In genomic region chr17:35707929-35708328, GRCm38 (mm10) we compare ENCODE assay signal across 12 mouse cellular contexts. TPM values are rescaled to one million over a fixed set of nuclear protein-coding genes. Genes with fewer than 3 reads are reported as not detected.
A peak's percentile ranks its signal among the peaks of the same experiment; 100 is the strongest.
DNase-seq lines count a peak whose midpoint lies in the region; ATAC-seq and TF ChIP-seq lines count a peak whose summit lies in the region.
"Had no signal": no experiment of that assay in that cellular context is flagged by ENCODE, and none has a peak within 500 bp of the region (broad histone marks: within the 10 kb centered on the region; RNA-seq: fewer than 3 reads in every experiment).

No protein-coding gene starts in this region.

- 65% methylated on average over 7 of the region's 7 CpGs for WGBS in kidney, embryonic 16.5 days
- WGBS in large intestine, adult 2 months, result 19% methylated on average over 7 of the region's 7 CpGs
- WGBS in forebrain, embryonic 14.5 days, result 51% methylated on average over 7 of the region's 7 CpGs

- peak; percentile 46 for DNase-seq in kidney, adult 18-20 months
- DNase-seq in CH12.LX (ENCODE audit: extremely low read depth), result peak; percentile 19
- peak; percentile 54 to 59 for DNase-seq in adrenal gland, postnatal 36 days
- peak; percentile 56 for DNase-seq in large intestine, adult 2 months (ENCODE audit: low read depth, low spot score)
- no peak for DNase-seq in forebrain, embryonic 14.5 days (ENCODE audit: low spot score)
- no peak for DNase-seq in cerebellum, adult 9-11 months
- DNase-seq in retina, embryonic 14.5 days (ENCODE audit: low spot score), result no peak
- DNase-seq: cerebellum, postnatal 10 days had no signal

- TF ChIP-seq CTCF in CH12.LX (conservative IDR thresholded peaks at IDR 0.05 in 1 of 2, IDR thresholded peaks at IDR 0.05 in 1 of 2; ENCODE audit: low read depth in 2 of 2, low read length in 2 of 2), result no peak

- no peaks in the 10 kb centered on the region for H3K79me2 ChIP-seq in CH12.LX (replicated peaks; ENCODE audit: control insufficient read depth, extremely low read depth, insufficient read depth, poor library complexity, severe bottlenecking)

- H3K4me2 ChIP-seq in kidney, embryonic 16.5 days (replicated peaks; ENCODE audit: low read depth, low read length), result no peak overlapping the region
- no peak overlapping the region for H3K4me2 ChIP-seq in CH12.LX (ENCODE audit: insufficient read depth, low read depth, poor library complexity, severe bottlenecking)
- H3K4me2 ChIP-seq in forebrain, embryonic 14.5 days (ENCODE audit: low read length), result no peak overlapping the region
- H3K4me2 ChIP-seq: liver, embryonic 15.5 days had no signal

- ATAC-seq in kidney, embryonic 16.5 days (ENCODE audit: low FRiP score, low TSS enrichment), result no peak
- ATAC-seq in forebrain, embryonic 14.5 days, result no peak
- ATAC-seq: intestine, embryonic 16.5 days had no signal

- no peaks in the 10 kb centered on the region for H3K9me3 ChIP-seq in kidney, embryonic 16.5 days (ENCODE audit: low read length)
- no peaks in the 10 kb centered on the region for H3K9me3 ChIP-seq in CH12.LX (replicated peaks; ENCODE audit: low read length)
- no peaks in the 10 kb centered on the region for H3K9me3 ChIP-seq in forebrain, embryonic 14.5 days (replicated peaks; ENCODE audit: control insufficient read depth, low read length)
- H3K9me3 ChIP-seq: liver, embryonic 15.5 days; megakaryocyte, embryonic 14.5 days had no signal

- TF ChIP-seq RAD21 in CH12.LX (IDR thresholded peaks at IDR 0.05; ENCODE audit: low read depth, low read length), result no peak

- peaks cover 47% of the 10 kb centered on the region for H3K4me1 ChIP-seq in kidney, embryonic 16.5 days (ENCODE audit: insufficient read depth, low read length)
- peaks cover 3 to 21% of the 10 kb centered on the region in 2 experiments; a peak in 2 of 4 replicates for H3K4me1 ChIP-seq in CH12.LX (ENCODE audit: control insufficient read depth in 1 of 2, insufficient read depth in 2 of 2)
- peaks cover 16% of the 10 kb centered on the region for H3K4me1 ChIP-seq in forebrain, embryonic 14.5 days (ENCODE audit: control insufficient read depth, insufficient read depth, low read length)

- in situ Hi-C loops in CH12.LX (cut with MboI; ENCODE audit: low pct_ligation_motif_present, low pct_unique_long_range_greater_than_20kb, low sequenced_read_pairs), result no loop called here

- H3K27me3 ChIP-seq in kidney, embryonic 16.5 days (ENCODE audit: insufficient read depth, low read length), result no peaks in the 10 kb centered on the region
- H3K27me3 ChIP-seq in CH12.LX (replicated peaks), result peaks cover 31% of the 10 kb centered on the region
- H3K27me3 ChIP-seq in forebrain, embryonic 14.5 days (replicated peaks; ENCODE audit: control insufficient read depth, insufficient read depth, low read length), result no peaks in the 10 kb centered on the region

- H3K36me3 ChIP-seq in kidney, embryonic 16.5 days (ENCODE audit: insufficient read depth, low read length), result no peaks in the 10 kb centered on the region
- no peaks in the 10 kb centered on the region for H3K36me3 ChIP-seq in CH12.LX (replicated peaks in 1 of 2; ENCODE audit: control insufficient read depth in 1 of 2, insufficient read depth in 1 of 2, low read length in 1 of 2)
- no peaks in the 10 kb centered on the region for H3K36me3 ChIP-seq in forebrain, embryonic 14.5 days (ENCODE audit: control insufficient read depth, insufficient read depth, low read length)
- H3K36me3 ChIP-seq: liver, embryonic 15.5 days had no signal

- no peak overlapping the region for H3K27ac ChIP-seq in kidney, embryonic 16.5 days (ENCODE audit: low read length)
- no peak overlapping the region for H3K27ac ChIP-seq in CH12.LX (ENCODE audit: insufficient read depth, low read depth)
- no peak overlapping the region for H3K27ac ChIP-seq in forebrain, embryonic 14.5 days (ENCODE audit: low read depth, low read length)

- no peak overlapping the region for H3K9ac ChIP-seq in kidney, embryonic 16.5 days (replicated peaks; ENCODE audit: low read length)
- H3K9ac ChIP-seq in CH12.LX (ENCODE audit: insufficient read depth, low read depth), result no peak overlapping the region
- H3K9ac ChIP-seq in forebrain, embryonic 14.5 days (ENCODE audit: low read length), result no peak overlapping the region
- H3K9ac ChIP-seq: liver, embryonic 15.5 days had no signal

- H3K4me3 ChIP-seq in kidney, embryonic 16.5 days (ENCODE audit: low read length), result no peak overlapping the region
- H3K4me3 ChIP-seq in CH12.LX (replicated peaks in 1 of 3; ENCODE audit: low read depth in 2 of 3, low read length in 2 of 3, poor library complexity in 1 of 3), result no peak overlapping the region
- H3K4me3 ChIP-seq in forebrain, embryonic 14.5 days (ENCODE audit: low read depth, low read length), result no peak overlapping the region
- H3K4me3 ChIP-seq: liver, embryonic 15.5 days; megakaryocyte, embryonic 14.5 days had no signal

- dilution Hi-C loops in CH12.LX (cut with MboI; ENCODE audit: extremely low pct_ligation_motif_present, extremely low pct_unique_long_range_greater_than_20kb, low sequenced_read_pairs), result no loop called here

- no peak for TF ChIP-seq POLR2A in CH12.LX (IDR thresholded peaks at IDR 0.05; ENCODE audit: low read depth, low read length)

- TF ChIP-seq EP300 in CH12.LX (IDR thresholded peaks at IDR 0.05; ENCODE audit: low read length), result 0 out of 2 replicates have a peak, but pooled peaks have one; percentile 12

TF ChIP-seq in CH12.LX, 34 proteins besides CTCF, POLR2A, EP300 and RAD21:
- TF ChIP-seq IRF4 (IDR thresholded peaks at IDR 0.05; ENCODE audit: low read depth, low read length), result 0 out of 2 replicates have a peak, but pooled peaks have one; percentile 16
- TF ChIP-seq MAFK (IDR thresholded peaks at IDR 0.05; ENCODE audit: insufficient replicate concordance, low read length), result no peak
- no peak for TF ChIP-seq MYC (IDR thresholded peaks at IDR 0.05; ENCODE audit: low read depth, low read length)
- no peak for TF ChIP-seq GABPA (IDR thresholded peaks at IDR 0.05; ENCODE audit: insufficient replicate concordance, low read depth, low read length)
- no peak for TF ChIP-seq TCF12 (IDR thresholded peaks at IDR 0.05; ENCODE audit: low read depth, low read length)
- peak; percentile 94 for TF ChIP-seq BHLHE40 (IDR thresholded peaks at IDR 0.05; ENCODE audit: low read depth, low read length)
- no peak for TF ChIP-seq E2F4 (IDR thresholded peaks at IDR 0.05; ENCODE audit: insufficient replicate concordance, low read depth, low read length)
- TF ChIP-seq SIN3A (IDR thresholded peaks at IDR 0.05; ENCODE audit: low read length), result no peak
- TF ChIP-seq HCFC1 (IDR thresholded peaks at IDR 0.05; ENCODE audit: low read depth, low read length), result no peak
- no peak for TF ChIP-seq NELFE (IDR thresholded peaks at IDR 0.05; ENCODE audit: low read depth, low read length)
- peak; percentile 38; the same call in 1 of the 2 replicates for TF ChIP-seq JUN (IDR thresholded peaks at IDR 0.05; ENCODE audit: insufficient read depth, low read depth, low read length)
- TF ChIP-seq ETS1 (conservative IDR thresholded peaks at IDR 0.05; ENCODE audit: low read depth, low read length), result peak; percentile 51; the same call in 1 of the 2 replicates
- peak; percentile 75 for TF ChIP-seq JUND (conservative IDR thresholded peaks at IDR 0.05; ENCODE audit: low read depth, low read length)

RNA-seq across cellular contexts. Expression of gene Ddr1, which starts 3.5 kb away (rescaled TPM):
- 107 and 108 TPM in 2 replicates for polyA plus RNA-seq in kidney, embryonic 16.5 days (2015; fragmentation: Nextera tagmentation; extraction: Ambion mirVana)
- 3.5 and 3.6 TPM in 2 replicates for total RNA-seq in CH12.LX (2012; rRNA removed)
- total RNA-seq in CH12.LX (2014; rRNA removed), result 0.83 and 1.3 TPM in 2 replicates
- 3.0 and 3.1 TPM in 2 replicates for polyA plus RNA-seq in CH12.LX (2012; ENCODE audit: insufficient read length, low read depth)
- 10 to 100 TPM; 43.4 to 48.8 TPM for total RNA-seq in adrenal gland, postnatal 36 days (2021)
- polyA plus RNA-seq in large intestine, adult 2 months (2012; rRNA removed), result 39.0 and 48.9 TPM in 2 replicates
- 62.0 and 74.5 TPM in 2 replicates for polyA plus RNA-seq in forebrain, embryonic 14.5 days (2014; fragmentation: Nextera tagmentation; extraction: Ambion mirVana)

RNA-seq across cellular contexts. Expression of gene Gtf2h4, which starts 34.4 kb away (rescaled TPM):
- 51.9 and 55.6 TPM in 2 replicates for polyA plus RNA-seq in kidney, embryonic 16.5 days (2015; fragmentation: Nextera tagmentation; extraction: Ambion mirVana)
- 51.7 and 55.7 TPM in 2 replicates for total RNA-seq in CH12.LX (2012; rRNA removed)
- 35.3 and 40.7 TPM in 2 replicates for total RNA-seq in CH12.LX (2014; rRNA removed)
- 40.0 and 40.4 TPM in 2 replicates for polyA plus RNA-seq in CH12.LX (2012; ENCODE audit: insufficient read length, low read depth)
- total RNA-seq in adrenal gland, postnatal 36 days (2021), result 10 to 100 TPM; 20.2 to 23.3 TPM
- polyA plus RNA-seq in large intestine, adult 2 months (2012; rRNA removed), result 30.3 and 31.1 TPM in 2 replicates
- polyA plus RNA-seq in forebrain, embryonic 14.5 days (2014; fragmentation: Nextera tagmentation; extraction: Ambion mirVana), result 36.9 and 38.2 TPM in 2 replicates

RNA-seq across cellular contexts. Expression of gene Vars2, which starts 40.5 kb away (rescaled TPM):
- 19.8 and 21.0 TPM in 2 replicates for polyA plus RNA-seq in kidney, embryonic 16.5 days (2015; fragmentation: Nextera tagmentation; extraction: Ambion mirVana)
- total RNA-seq in CH12.LX (2012; rRNA removed) (26.3 and 30.3 TPM in 2 replicates), CH12.LX (2014; rRNA removed) (14.0 and 16.5 TPM in 2 replicates)
- polyA plus RNA-seq in CH12.LX (2012; ENCODE audit: insufficient read length, low read depth), result 23.0 and 26.6 TPM in 2 replicates
- total RNA-seq in adrenal gland, postnatal 36 days (2021), result 10 to 100 TPM; 30.8 to 40.0 TPM
- polyA plus RNA-seq in large intestine, adult 2 months (2012; rRNA removed), result 20.3 and 25.1 TPM in 2 replicates
- polyA plus RNA-seq in forebrain, embryonic 14.5 days (2014; fragmentation: Nextera tagmentation; extraction: Ambion mirVana), result 9.3 and 11.5 TPM in 2 replicates

Comparison
In these comparisons a context has a peak if more than half of its experiments do, and no peak if none do; other contexts are left out.
1. DNase-seq: peak in kidney, adult 18-20 months (single experiment), CH12.LX (single experiment), adrenal gland, postnatal 36 days (2 of 2) and large intestine, adult 2 months (single experiment); none in forebrain, embryonic 14.5 days (single experiment), cerebellum, adult 9-11 months (single experiment) and retina, embryonic 14.5 days (single experiment).